Mouse (Mus musculus) left cerebral cortex, adult 18-20 months (tissue): ENCODE results near the gene Tmem201. TPM values are rescaled to one million over a fixed set of nuclear protein-coding genes. Genes with fewer than 3 reads are reported as not detected.
A peak's percentile ranks its signal among the peaks of the same experiment; 100 is the strongest.

Experiments
- DNase-seq, 2 experiments: peaks; one replicate each; pipeline ENCODE4 v3.0.0; 2021 to 2022; ENCODE audit warnings: low spot score in 2 of 2, mixed read lengths in 1 of 2
- total RNA-seq, 2 experiments: library from RNA; stranded (reverse); gene quantifications; 2 replicates each; pipeline ENCODE4 v1.2.3; 2021

The Tmem201 gene
- total RNA-seq, 2 experiments from 2014 or later, result 61.0 to 64.6 TPM

DNA sequence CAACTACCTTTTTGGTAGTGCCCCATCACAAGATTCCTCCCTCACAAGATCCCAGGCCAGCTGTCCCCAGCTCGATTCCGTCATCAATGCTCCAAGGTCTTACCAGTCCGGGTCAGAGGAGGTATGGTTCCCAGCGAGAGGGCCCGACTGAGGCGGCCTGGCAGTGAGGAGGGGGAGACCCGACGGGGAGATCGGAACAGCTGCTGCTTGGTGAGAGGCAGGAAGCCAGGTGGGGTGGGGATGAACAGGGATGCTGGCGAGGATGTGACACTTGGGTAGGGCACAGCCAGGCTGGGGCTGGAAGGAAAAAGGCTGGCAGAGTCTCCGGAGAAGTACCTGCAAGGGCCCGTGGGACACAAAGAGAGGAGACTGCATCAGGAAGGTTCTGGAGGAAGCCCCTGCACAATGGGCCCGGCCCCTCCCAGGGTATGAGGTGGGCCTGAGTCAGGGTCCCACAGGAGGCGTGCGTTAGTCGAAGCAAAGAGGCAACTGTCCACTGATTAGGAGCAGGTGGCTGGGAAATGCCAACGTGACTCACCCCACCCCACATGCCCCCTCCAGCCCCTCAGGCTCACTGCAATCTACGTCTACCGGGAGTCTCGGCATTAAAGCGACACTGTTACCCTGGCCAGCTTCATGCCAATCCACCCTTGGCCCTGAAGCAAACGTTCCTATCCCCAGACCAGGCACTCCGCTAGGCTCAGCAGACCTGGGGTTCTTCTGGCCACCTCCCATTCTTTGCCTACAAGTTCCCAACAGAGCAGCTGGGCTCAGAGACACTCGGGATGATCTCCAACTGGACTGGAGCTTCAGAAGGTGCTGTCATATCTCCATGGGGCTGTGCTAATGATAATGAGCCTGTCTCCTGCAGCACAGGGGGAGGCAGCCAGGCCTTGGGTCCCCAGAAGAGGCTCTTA, 15.5 kb downstream of the Tmem201 start:
- no peak for DNase-seq

DNA sequence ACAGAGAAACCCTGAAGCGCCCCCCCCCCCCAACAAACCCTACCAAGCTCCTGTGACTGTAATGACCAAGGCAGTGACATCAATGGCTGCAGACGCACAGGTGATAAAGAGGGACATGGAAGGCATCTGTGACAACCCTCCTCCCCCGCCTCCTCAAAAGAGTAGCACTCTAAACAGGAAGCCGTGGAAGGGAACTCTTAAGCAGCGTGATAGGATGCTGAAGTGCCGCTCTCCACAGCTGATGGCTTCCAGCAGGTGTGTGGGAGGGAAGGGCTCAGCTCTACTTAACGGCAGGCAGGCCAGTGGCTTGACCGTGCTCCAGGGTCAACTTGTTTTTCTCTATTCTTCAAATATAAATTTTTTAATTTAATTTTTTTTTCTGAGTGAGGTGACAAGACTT, 16.7 kb downstream of the Tmem201 start:
- DNase-seq, result no peak

DNA sequence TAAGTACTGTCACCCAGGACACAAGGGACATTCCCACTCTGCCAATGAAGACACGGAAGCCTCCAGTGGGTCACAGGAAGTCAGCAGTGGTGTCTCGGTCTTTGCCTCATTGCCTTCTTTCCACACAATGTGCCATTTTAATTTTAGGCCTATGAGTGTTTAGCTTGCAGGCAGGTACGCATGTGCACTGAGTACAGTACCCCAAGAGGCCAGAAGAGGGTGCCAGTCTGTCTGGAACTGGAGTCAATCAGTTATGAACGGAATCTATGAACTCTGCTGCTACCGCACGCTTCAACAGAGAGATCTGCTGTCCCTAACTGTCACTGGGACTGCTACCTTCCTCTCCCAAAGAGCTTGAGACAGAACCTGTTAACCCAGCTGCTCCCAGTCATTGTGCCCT, 18.2 kb downstream of the Tmem201 start:
- peak in 1 of 2 experiments; percentile 54 for DNase-seq

DNA sequence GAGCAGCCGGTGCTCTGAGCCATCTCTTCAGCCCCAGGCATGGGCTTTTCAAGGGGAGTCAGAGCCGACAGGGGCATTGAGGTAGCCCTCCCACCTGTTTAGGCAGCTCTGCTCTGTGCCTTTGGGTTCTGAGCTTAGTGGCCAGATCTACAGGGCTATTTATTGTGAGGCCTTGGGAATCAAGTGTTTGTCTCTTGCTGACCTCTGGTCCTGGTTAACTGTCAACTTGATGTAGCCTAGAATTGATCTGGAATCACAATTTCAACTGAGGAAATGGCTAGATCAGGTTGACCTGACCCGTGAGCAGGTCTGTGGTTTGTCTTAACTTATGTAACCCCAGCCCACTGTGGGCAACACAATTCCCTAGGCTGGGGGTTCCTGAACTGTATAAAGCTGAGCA, 23.3 kb downstream of the Tmem201 start:
- DNase-seq, result no peak

DNA sequence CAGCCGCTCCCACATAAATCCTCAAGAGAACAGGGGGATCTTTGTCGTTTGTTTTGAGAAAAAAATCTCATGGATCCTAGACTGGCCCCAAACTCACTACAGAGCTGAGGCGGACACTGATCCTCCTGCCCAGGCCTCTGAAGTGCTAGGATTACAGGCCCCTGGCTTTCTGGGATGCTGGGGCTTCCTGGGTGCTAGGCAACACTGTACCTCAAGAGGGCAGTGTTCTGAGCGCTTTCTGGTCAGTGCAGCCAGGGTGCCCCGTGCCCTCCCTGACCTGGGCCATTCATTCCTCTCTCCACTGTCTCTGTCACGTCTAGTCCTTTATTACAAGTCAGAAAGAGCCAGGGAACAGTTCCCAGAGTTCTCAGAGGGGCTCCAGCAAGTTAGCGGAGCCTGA, 25.9 kb downstream of the Tmem201 start:
- peak in 1 of 2 experiments; percentile 42 for DNase-seq

DNA sequence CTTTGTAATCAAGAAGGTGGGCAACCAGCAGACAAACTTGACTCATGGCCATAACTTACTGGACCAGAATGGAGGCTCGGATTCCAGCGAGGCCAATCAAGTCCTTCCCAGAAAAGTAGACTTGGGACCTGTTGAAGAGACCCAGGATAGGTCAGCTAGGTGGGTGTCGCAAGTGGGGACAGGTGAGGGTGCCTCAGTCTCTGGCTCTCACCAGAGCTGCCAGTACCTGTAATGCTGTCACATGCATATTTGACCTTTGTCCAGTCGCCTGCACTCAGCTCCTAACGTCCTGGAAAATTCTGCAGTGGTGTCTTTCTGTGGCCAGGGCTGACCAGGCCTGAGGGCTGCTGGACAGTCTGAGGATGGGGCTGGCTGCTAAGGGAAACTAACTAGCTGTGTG, 26.4 kb downstream of the Tmem201 start:
- no peak for DNase-seq

DNA sequence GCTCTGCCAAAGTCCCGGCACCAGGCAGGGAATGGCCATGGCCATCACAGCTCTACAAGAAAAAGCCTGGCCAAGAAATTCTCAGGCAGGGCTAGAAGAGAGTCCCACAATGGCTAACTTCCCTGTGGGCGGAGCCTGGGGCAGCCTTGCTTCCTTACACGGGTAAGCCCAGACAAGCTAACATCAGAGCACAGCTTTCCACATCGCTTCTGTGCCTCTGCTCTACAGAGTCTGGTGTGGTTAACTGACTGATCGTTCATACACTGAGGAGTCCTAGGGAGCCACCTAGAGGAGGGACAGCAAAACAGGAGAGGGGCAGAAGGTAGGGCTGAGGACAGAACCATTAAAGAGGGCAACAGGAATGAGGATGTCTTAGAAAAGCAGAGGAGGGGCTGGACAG, 27.3 kb downstream of the Tmem201 start:
- DNase-seq, result peak; percentile 44 to 57

DNA sequence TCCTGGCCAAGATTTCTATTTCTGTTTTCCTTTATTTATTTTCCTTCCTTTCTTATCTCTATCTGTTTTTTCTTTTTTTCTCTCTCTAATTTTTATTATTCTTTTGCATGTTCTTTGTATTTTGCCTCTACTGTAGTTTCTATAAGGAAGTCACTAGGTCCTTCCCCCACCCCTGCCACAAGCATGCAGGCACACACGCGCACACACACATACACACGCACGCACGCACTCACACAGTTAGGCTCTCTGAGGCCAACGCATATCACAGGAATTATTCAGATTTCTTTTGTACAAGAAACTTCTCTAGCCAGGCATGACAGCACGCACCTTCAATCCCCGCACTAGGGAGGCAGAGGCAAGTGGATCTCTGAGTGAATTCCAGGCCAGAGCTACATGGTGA, 31.9 kb downstream of the Tmem201 start:
- no peak for DNase-seq

DNA sequence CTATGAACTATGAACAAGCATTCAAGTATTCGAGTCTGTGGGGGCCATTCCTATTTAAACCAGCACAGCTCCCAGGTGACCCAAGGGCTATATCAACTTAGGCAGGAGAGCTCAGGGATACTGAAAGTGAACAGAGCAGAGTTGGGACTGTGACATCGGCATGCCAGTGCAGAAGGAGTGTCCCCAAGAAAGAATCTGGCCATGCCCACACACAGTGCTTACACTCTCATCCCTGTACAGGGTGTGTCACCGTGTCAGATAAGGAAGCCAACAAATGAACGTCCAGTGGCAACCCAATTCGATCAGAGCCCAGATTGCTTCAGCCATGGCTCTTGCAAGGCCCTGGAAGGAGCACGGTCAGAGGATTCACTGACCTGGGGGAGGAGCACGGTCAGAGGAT, 32.5 kb downstream of the Tmem201 start:
- no peak for DNase-seq

DNA sequence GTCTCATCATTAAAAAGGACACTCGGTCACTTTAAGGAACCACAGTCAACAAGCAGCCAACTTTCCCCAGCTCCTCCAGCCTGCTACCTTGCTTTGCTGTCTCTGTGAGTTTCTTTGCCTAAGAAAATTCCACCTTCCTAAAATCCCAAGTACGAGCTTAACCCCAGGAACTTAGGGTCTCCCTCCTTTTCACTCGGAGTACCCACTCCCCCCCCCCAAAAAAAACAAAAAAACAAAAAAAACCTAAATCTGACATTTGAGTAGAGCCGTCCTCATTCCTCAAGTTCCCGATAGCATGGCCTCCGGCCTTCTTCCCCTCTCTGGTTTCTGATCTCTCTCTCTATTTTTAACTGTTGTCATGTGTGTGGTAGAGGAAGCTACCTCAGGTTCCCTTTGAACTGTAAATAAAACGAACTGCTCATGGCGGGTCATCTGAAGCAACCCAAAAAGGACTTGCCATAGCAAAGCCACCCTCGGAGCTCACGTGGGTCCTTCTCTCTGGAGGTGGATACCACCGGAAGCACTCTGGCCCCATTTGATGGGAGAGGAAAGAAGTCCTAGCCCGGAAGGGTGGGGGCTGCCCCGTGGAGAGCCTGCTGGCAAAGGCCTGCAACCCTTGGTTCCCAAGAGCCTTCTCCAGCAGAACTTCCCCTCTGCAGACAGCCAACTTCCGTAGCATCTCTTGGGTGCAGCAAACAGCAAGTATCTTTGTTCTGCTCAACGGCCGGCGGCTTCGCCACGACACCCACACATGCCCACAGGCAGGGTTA, 35.4 kb downstream of the Tmem201 start, which contains the start of gene Pik3cd:
Gene Pik3cd, minus strand, starts transcription at position 362 of the 770 bp plus-strand sequence.
- no peak for DNase-seq

DNA sequence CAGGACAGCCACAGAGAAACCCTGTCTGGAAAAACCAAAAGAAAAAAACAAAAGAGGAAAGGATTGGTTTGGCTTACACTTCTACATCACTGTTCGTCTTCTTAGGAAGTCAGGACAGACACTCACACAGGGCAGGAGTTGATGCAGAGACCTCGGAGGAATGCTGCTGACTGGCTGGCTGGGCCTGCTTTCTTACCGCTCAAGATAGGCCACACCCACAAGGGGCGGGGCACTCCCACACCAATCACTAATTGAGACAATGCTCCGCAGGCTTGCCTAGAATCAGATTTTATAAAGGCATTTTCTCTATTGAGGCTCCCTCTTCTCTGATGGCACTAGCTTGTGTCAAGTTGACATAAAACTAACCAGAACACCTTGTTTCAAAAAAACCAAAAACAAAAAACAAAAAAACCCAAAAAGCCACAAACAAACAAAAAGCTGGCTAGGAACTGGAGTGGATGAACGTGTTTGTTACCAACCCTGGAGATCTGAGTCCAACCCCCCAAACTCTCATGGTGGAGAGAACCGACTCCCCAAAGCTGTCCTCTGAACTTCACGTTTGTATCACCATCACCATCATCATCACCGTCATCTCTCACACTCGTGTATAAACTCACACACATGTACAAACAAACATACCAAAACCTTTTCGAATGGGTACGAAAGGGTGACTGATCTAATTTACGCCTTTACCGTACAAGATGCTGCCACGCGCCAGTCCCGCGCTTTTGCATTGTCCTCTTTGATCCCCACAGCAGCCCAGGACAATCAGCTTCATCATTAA, 36.2 kb downstream of the Tmem201 start:
- DNase-seq, result no peak

DNA sequence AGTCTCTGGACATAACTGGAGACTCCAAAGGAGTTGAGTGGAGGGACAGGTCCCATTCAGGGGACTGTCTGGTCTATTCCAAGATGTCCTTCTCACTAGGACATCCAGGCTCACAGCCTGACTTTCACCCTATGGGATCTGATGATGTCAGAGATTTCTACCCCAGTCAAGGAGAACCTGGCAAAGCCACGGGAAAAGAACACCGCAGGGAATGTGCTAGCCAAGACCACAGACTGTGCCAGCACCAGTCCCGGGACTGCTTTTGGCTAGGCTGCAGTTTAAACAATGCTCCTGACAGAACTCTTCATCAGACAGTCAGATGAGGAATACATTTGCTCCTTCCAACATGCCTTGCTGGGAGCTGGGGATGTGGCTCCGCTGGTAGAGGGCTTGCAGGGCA, 37.9 kb downstream of the Tmem201 start:
- no peak for DNase-seq

DNA sequence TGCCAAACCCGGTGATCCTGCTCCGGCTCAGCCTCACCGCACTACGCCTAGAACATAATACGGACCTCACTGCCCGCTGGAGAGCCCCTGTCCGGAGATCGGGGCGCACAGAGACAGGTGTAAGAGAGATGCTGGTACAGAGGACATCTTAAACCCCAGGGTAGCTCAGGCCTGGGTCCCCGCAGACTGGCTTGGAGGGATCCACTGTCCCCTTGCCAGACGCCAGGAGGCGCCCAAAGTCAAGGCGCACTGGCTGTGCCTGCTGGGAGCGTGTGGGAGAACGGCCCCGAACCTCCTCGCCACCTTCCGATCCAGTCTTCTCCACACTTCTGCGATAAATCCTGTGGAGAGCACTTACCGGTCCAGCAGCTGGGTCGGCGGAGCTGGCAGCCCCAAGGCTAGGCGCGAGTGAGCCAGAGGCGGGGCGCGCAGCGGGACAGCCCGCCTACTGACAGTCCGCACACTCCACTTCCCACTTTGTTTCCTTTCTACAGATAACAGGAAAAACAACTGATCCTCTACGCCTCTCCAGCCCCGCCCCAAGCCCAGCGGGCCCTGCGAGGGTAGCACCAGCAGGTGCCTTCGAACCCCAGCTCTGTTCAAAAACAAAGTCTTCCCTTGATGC, 39.5 kb downstream of the Tmem201 start:
- peak; percentile 36 to 44 for DNase-seq

DNA sequence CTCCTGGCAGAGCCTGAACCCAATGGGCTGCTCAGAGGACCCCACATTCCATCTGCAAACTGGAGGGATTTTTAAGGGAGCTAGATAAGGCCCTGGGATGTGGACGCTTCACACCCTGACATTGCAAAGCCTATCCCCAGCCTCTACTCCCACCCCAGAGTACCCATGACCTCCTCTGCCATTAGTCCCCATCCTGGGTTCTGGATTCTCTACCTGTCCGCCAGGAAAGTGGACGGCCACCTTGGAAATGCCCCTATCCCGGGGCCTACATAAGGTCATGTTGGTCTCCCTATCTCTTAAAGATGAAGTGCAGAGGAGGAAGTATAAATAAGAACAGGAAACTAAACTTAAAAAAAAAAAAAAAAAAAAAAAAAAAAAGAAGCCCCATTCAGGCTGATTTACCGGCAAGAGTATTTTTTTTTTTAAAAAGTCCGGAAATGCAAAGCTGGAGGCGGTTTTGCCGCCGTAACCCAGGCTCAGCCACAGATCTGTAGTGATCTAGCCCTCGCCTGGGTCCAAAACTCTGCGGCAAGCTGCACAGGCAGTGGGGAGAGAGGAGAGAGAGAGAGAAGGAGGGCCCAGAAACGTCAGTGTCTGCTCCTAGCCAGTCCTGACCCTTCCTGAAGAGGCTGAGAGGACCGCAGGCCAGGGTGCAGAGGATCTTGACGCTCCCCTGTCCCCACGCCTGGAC, 40.2 kb downstream of the Tmem201 start:
- no peak for DNase-seq

DNA sequence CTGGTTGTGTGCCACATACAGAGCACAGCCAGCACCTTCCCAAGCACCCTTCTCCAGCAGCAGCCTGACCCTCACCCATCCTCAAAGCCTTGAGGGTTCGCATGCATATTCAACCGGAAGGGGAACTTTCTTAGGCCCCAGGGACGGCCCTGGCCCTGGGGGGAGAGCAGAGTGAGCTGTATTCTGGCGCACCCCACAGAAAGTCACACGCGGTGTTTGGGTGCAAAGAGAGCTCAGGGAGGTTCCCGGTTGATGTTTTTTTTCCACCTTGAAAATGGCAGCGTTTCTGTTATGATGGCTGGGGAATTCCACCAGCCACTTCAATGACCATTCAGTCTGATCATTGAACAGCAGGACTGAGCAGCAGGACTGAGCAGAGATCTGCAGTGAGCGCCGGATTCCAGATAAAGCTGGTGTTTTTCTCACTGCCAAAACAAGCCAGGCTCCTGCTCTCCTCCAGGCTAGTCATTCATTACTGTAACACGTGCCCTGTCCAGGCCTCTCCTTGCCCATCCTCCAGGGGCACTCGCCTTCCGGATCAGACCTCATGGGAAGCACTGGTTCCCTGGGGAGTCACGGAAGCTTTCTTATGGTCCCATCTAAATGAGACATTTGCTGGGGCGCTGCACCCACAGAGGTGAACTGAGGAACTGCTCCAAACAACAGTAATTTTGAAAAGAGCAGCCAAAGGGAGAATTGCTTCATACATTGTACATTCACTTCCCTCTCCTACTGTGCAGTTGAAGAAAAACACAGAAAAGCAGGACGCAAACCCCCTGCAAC, 41.5 kb downstream of the Tmem201 start:
- DNase-seq, result no peak

DNA sequence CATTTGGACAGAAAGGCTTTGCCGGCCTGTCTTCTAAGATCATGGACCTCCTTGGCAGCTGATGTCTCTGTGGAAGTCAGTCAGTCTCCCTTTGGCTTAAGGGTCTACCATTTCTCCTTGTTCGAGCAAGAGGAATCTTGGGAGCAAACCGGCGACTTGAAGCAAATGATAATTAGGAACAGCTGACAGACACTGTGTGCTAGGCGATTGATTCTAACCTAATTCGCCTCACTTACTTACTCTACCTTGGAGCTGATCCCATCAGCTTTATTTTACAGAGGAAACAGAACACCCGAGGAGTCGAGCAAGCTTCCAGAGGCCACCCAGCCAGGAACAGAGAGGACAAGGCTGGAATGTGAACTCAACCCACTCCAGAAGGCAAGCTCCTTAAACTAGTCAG, 46.5 kb downstream of the Tmem201 start:
- no peak for DNase-seq

DNA sequence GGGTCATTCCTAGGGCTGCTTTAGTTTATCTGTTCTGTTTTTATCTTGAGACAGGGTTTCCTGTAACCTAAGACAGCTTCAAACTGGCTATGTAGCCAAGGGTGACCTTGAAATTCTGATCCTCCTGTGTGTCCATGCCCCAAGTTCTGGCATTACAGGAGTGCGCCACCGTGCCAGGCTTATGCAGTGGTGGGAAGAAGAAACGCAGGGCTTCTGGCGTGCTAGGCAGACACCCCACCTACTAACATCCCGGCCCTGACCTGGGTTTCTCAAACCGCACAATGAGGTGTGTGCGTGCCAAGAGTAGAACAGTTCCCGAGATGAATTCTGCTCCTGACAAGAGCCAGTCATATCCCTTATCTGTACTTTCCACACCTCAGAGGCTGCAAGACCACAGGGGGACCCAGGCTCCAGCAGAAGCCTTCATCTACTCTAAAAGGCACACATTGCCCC, 47.0 kb downstream of the Tmem201 start:
- no peak for DNase-seq

DNA sequence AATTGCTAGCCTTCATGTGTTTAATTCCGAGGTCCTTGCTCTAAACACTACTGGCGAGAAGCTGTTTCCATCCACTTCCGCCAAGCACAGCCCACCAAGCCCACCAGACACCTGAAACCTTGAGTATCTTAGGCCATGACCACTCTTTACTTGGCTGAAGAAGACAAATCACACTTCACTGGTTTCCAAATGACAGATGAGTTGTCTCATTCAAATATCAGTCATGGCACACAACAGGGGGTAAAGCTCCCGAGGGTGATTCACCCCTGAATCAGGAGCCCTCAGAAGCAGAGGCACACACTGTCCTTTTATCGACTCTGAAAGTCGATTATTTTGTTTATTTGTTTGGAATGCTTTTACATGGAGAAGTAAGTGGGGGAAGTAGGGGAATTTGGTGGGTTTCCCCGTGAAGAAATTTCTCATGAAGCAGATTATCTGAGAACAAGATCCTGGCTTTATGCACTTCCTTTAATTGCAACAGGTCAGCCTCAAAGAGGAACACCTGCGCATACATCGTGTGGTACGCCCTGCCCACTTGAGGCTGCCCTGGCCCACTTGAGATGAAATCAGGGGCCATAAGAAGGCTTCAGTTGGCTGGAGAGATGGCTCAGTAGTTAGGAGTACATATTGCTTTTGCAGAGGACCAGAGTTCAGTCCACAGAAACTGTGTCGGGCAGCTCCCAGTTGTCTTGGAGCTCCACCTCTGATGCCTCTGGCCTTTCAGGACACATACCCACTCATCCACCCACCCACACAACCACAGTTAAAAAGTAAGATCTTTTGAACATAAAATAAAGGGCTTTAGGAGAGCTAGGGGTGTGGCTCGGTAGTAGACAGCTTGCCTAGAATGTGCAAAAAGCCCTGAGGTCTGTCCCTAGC, 47.8 kb downstream of the Tmem201 start:
- no peak for DNase-seq
